Mouse (Mus musculus) embryo, embryonic 9.5 days (tissue): ENCODE measurements around the gene Elof1.

Experiments
- DNase-seq: peaks from one replicate; pipeline ENCODE4 v3.0.0-alpha.2; 2017; ENCODE audit errors: extremely low spot score

The Elof1 gene

DNA sequence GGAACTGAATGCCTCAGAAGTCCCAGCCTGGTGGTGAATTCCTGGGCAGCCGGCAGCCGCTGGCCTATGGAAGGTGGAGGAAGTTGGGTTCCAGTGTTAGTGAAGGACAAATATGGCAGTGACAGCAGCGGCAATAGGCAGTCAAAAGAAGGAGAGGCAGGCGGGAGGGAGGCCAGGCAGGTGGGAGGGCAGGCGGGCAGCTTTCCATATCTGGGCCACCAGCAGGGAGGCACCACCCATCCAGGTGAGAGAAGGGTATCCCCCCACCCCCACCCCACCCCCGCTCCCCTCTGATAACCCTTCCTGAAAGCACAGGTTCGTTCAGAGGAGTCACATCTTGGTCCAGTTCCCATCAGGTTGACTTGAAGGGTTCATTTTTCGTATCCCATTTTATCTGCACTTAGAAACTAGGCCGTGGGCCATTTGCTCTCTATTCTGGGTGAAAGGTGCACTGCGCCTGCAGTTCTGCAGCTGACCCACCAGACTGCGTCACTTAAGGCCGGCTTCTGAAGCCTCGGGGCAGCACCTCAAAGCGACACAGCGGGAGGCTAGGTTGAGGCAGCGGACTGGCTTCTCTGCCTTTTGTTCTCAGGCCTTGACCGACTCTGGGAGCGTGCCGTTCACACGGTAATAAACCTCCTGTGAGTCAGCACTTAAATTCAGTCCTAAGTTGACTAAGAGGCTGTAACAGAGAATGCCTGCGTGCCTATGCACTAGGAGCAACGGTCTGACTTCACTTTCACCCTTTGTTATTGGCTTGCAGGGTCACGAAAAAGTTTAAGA is 20.0 kb upstream of the Elof1 start:
- DNase-seq, result peak; percentile 38

DNA sequence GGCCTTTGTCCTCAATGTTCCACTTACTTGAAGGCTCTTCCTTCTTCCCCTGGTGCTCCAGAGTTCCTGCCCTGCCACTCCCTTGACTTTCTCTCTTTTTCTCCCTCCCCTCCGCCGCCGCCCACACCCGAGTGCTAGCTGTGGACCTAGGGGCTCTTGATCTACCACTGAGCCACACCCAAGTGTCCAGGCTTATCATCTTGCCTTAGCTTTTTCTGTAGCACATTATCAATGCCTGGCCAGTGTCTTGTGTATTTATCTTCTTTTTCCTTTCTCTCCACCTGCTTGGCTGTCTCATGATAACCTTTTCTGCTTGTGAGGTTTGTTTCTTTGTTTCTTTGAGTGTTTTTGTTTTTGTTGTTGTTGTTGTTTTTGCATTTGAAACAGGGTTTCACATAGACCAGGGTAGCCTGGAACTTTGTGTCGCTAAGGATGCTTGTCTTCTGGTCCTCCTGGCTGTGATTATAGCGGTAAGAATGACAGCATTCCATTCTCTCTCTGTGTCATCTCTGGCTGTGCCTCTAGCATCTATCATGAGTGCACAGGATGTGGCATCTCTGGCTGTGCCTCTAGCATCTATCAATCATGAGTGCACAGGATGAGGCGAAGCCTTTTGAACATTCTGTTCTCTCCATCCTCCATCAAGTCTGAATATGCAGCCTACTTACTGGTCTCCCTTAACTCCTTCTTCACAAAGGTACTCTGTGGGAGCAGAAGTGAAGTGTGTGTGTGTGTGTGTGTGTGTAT is 18.8 kb upstream of the Elof1 start, which contains the start of gene Acp5:
Gene Acp5, minus strand, starts transcription at position 68 of the 747 bp plus-strand sequence.
- no peak for DNase-seq

GRCm38 (mm10) chr9:22134988-22135643 is 18.1 kb upstream of the Elof1 start:
- DNase-seq, result no peak

DNA sequence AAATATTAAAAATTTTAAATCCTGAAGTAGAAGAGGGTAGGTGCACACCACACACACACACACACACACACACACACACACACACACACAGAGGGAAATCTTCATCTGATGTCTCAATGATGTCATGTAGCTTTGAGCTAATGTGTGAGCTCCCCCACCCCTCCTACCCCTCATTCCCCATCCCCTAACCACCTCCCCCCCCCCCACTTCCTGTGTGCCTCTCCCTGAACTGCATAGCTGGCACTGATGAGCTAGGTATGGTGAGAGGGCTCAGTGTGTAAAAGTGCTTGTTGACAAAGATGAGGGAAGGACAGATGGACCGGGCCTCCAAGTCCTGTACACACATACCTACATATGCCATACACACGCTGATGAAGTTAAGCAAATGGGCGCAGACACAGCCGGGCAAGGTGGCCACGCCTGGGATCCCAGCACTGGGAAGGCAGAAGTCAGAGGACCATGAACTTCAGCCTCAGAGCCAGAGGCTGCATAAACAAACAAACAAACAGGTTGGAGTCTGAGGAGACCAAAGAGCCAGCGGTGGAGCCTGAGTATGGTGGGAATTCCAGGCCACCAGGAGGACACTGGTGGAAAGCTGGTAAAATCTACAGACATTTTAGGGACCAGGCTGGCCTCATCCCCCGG is 17.4 kb upstream of the Elof1 start:
- no peak for DNase-seq

DNA sequence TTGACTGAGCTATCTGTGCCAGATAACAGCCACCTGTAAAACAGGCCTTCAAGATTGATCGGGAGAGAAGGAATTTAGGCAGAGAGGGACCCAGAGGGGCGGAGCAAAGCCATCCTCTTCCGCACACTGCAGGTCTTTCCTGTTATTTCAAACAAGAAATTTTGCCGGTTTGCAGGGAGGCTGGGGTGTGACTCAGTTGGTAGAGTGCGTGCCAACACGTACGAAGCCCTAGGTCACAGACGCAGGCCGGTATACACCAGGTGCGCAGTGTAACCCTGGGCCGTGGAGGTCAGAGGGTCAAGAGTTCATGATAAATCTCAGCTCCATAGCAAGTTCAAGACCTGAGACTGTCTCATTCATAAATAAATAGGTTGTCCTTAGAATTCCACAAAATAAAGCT is 15.2 kb upstream of the Elof1 start:
- no peak for DNase-seq

DNA sequence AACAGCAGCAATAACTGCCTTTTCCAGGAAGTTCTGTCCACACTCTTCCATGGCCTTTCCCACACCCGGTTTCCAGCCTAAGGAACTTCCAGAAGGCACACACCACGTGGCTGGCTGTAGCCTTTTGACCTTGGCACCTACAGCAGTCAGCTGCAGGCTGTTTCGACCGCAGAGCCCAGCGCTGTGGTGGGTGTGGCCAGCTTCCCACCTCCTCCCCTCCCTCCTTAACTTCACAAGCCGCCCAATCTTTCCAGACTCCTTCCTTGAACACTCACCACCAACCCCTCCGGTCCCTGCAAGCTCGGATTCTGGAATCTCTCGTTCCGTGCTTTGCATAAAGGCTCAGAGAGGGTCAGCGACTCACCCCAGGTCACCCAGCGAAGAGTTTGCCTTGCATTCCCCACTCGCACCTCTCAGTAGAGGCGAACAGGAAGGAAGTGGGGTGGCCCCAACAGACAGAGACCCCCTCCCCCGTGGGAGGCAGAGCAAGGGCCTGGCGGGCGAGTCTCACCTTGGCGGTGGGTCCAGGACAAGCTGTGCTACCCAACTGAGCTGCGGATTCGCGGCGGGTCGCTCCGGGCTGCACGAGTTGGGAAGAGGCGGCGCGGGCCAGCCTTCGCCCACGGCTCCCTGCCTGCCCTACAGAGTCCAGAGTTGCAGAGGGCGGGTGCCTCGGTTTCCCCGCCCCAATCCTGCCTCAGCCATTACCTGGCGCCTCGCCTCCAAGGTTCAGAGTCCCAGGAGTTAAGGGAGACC is 14.4 kb upstream of the Elof1 start:
- peak; percentile 52 for DNase-seq

- no peak for DNase-seq
Measured at GRCm38 (mm10) chr9:22125246-22126027, 8.5 kb upstream of the Elof1 start.

DNA sequence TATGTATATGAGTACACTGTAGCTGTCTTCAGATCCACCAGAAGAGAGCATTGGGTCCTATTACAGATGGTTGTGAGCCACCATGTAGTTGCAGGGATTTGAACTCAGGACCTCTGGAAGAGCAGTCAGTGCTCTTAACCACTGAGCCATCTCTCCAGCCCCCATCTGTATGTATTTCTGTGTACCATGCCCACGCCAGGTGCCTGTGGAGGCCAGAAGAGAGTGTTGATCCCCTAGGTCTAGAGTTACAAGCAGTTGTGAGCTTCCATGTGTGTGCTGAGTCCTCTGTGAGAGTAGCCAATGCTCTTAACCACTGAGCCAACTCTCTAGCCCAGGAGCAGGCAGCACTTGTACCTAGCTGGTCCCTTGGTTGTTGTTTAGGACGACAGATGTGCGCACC is 7.2 kb upstream of the Elof1 start:
- DNase-seq, result no peak

DNA sequence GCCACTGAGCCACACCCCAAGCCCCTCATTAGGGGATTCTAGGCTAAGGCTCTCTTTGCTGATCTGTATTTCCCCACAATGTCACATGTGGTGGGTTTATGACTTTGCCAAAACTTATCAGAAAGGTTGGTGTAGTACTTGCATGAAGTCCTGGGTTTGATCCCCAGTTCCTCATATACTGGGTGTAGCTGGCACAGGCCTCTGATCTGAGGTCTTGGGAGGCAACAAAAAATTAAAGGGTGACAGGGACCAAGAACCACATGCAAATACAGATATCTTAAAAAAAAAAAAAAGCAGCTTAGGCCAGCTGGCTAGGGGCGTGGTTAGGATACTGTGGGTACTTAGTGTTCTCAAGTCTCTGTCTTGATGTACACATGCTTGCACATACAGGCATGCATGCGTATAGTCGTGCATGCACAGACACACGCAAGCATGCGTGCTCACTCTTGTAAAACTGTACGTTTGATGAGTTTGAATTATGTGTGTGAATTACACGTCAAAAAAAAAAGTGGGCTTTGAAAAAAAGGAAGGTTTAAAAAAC is 6.2 kb upstream of the Elof1 start:
- no peak for DNase-seq

DNA sequence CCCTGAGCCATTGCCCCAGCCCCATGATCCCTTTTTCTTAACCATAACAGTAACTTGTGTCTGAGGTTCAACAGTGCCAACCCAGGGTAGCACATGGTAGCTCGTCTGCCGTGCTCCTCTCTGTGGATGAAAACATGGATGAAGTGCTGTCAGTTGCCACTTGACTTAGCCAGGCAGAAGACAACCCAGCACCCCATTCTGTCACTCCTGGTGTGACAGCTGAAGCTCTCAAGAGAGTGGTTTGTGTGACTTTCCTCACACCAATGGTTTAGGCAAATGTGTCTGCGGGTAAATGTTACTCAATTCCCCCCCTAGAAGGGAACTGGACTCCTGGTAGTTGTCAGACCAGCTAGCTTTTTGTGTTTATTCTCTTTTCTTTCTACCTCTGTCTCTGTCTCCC is 5.0 kb upstream of the Elof1 start:
- DNase-seq, result no peak

- DNase-seq, result no peak
Measured at GRCm38 (mm10) chr9:22121545-22121944, 4.6 kb upstream of the Elof1 start.

GRCm38 (mm10) chr9:22119543-22119942 is 2.6 kb upstream of the Elof1 start:
- DNase-seq, result no peak

- DNase-seq, result no peak
Measured at GRCm38 (mm10) chr9:22117754-22118456, 933 bp upstream of the Elof1 start.

DNA sequence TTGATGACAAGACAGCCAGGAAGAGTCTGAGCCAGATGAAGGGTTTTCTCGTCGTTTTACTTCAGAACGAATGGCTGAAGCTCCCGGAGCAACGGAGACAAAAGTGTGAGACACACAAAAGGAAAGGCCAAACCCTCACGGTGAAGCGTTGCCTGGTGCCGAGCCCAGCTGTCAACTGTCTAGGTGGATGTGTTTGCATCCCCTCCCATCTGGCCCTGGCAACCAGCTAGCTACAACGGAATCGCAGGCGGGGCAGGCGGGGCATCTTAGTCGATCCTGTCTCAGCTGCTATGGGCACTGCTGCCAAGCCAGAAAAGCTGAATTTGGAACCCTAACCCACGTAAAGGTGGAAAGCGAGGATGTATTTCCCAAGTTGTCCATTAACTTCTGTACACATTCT is 886 bp downstream of the Elof1 start:
- no peak for DNase-seq

DNA sequence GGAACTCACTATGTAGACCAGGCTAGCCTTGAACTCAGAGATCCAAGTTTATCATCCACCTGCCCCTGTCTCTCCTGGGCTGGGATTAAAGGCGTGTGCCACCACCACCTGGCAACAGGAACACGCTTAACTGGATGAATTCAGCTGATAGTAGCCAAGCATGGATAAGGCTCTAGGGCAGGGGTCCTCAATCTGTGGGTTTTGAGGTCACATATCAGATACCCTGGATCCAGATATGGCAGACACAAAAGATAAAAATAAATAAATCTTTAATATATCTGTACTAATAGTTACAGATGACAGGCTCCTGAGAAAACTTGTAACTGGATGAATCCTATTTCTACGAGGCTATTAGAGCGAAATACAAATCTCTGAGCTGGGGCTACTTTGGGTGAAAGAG is 1.3 kb downstream of the Elof1 start:
- DNase-seq, result no peak

DNA sequence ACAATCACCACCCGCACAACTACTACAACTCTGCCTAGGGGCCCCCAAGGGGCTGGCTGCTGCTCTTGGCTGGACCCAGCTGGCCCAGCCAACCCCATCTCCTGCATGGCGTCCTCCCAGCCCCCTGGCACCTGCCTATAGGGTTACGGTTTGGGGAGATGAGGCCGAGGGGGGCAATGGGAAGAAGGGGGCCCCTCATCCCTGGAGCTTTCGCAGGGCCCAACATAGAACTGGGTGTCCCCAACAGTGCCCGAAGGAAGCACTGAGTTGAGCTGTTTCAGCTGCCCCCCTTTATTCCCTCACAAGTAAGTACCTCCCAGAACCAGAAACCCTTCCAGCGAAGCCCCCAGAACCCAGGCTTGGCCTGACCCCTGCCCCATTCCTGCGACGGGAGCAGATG is 8.8 kb downstream of the Elof1 start:
- DNase-seq, result no peak

DNA sequence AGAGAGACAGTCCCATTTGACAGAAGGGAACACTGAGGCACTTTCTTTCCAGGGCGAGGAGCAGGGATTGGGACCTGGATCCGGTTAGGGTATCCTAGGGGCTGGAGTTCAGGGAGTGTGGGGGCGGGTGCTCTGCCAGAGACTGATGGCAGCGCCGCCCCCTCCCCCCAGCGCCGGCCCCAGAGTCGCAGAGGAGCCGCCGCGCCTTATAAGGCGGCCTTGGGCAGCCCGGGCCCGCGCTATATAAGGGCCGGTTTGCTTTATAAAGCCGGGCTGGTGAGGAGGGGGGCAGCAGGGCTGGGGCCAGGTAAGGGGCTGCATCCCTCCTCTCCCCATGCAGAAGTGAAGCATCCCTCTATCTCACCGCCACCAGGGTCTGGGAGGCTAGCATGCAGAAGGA is 17.1 kb downstream of the Elof1 start:
- DNase-seq, result peak; percentile 11

DNA sequence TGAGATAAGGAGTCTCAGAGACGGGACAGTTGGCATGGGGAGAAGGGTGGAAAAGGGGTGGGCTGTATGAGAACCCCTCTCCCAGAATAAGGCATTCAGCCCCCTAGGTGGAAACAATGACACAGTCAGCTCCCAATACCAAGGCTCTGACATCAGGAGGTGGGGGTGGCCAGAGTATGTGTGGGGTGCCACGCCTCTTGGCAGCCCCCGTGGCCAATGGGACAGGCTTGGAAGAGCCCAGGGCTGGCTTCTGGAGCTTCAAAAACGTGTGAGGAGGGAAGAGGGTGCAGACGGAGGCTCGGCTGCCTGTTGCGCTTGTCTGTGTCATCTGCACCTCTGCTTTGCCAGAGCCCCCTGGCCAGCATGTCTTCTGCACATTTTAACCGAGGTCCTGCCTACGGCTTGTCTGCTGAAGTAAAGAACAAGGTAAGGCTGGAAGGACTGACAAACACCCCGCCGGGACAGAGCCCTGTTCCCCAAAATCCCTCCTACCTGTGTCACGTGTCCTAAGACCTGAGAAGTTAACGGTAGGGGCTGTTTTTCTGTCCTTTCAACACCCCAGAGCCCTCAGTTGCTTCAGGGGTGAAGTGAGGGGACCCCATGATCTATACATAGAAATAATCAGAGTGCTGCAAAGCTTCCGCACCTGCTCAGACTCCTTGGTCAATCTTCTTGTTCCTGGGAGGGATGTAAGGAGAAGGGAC is 17.8 kb downstream of the Elof1 start, which contains the start of gene Cnn1:
Gene Cnn1, plus strand, starts transcription at position 224 of the 704 bp plus-strand sequence.
- DNase-seq, result peak; percentile 6

DNA sequence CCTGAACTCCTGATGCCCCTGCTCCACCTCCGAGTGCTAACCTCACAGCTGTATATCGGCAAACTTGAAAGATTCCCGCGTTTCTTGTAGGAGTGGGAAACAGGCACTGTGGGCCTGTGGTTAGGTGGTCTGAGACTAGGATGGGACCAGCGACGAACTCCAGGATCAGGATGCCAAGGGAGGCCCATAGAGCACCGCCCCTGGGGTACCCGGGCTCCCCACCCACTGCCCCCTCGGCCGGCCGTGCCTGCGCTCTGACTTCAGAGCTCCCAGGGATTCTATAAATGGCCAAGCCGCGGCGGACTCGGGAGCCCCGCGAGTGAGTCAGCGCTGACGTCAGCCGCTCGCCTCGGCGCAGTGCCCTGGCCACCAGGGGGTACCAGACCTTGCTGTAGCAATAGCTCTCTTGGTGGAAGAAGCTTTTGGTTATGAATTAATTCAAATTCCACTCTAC is 21.1 kb downstream of the Elof1 start:
- DNase-seq, result peak; percentile 74
